Mouse (Mus musculus): ENCODE results near the gene Fbln2. TPM values are rescaled to one million over a fixed set of nuclear protein-coding genes. Genes with fewer than 3 reads are reported as not detected.

The Fbln2 gene
- total and polyA plus RNA-seq, 3 experiments: 0.81 TPM; not detected in 2

GRCm38 (mm10) chr6:91172381-91172780 is 39.9 kb upstream of the Fbln2 start:
- no peaks in the 10 kb centered on the region for H3K36me3 ChIP-seq (replicated peaks in 1 of 2; ENCODE audit: control insufficient read depth in 1 of 2, insufficient read depth in 1 of 2, low read length in 1 of 2)
- peaks cover 65% of the 10 kb centered on the region for H3K27me3 ChIP-seq (replicated peaks)
- in situ Hi-C loops (cut with MboI; ENCODE audit: low pct_ligation_motif_present, low pct_unique_long_range_greater_than_20kb, low sequenced_read_pairs) (loop anchor here (5.0 to 25.0 kb wide), 2 partner anchors 105 to 240 kb away; partner anchors contain the start of gene Wnt7a), dilution Hi-C loops (cut with MboI; ENCODE audit: extremely low pct_ligation_motif_present, extremely low pct_unique_long_range_greater_than_20kb, low sequenced_read_pairs) (no loop called here)
- no peaks in the 10 kb centered on the region for H3K9me3 ChIP-seq (replicated peaks; ENCODE audit: low read length)
- H3K4me3 ChIP-seq (replicated peaks in 1 of 3; ENCODE audit: low read depth in 2 of 3, low read length in 2 of 3, poor library complexity in 1 of 3): no peak overlapping the region
- no peak overlapping the region for H3K4me2 ChIP-seq (ENCODE audit: insufficient read depth, low read depth, poor library complexity, severe bottlenecking)
- no peak overlapping the region for H3K9ac ChIP-seq (ENCODE audit: insufficient read depth, low read depth)
- no peak overlapping the region for H3K27ac ChIP-seq (ENCODE audit: insufficient read depth, low read depth)
- no peak for DNase-seq (ENCODE audit: extremely low read depth)
- no peaks in the 10 kb centered on the region for H3K79me2 ChIP-seq (replicated peaks; ENCODE audit: control insufficient read depth, extremely low read depth, insufficient read depth, poor library complexity, severe bottlenecking)
- H3K4me1 ChIP-seq (ENCODE audit: control insufficient read depth in 1 of 2, insufficient read depth in 2 of 2): peaks cover 3 to 10% of the 10 kb centered on the region in 2 experiments; a peak in 3 of 4 replicates
- TF ChIP-seq CTCF (conservative IDR thresholded peaks at IDR 0.05 in 1 of 2, IDR thresholded peaks at IDR 0.05 in 1 of 2; ENCODE audit: low read depth in 2 of 2, low read length in 2 of 2): no peak
- TF ChIP-seq MAX (IDR thresholded peaks at IDR 0.05; ENCODE audit: low read length): no peak
- TF ChIP-seq CHD2 (IDR thresholded peaks at IDR 0.05; ENCODE audit: low read length): no peak
- no peak for TF ChIP-seq RAD21 (IDR thresholded peaks at IDR 0.05; ENCODE audit: low read depth, low read length)
- TF ChIP-seq ETS1 (conservative IDR thresholded peaks at IDR 0.05; ENCODE audit: low read depth, low read length): no peak

- Histone ChIP-seq H3K9me3 (replicated peaks; ENCODE audit: low read length) (no peaks in the 10 kb centered on the region), H3K9ac (ENCODE audit: insufficient read depth, low read depth) (no peak overlapping the region), H3K36me3 (replicated peaks in 1 of 2; ENCODE audit: control insufficient read depth in 1 of 2, insufficient read depth in 1 of 2, low read length in 1 of 2) (no peaks in the 10 kb centered on the region), H3K27ac (ENCODE audit: insufficient read depth, low read depth) (no peak overlapping the region), H3K79me2 (replicated peaks; ENCODE audit: control insufficient read depth, extremely low read depth, insufficient read depth, poor library complexity, severe bottlenecking) (no peaks in the 10 kb centered on the region), H3K27me3 (replicated peaks) (peaks cover 64% of the 10 kb centered on the region), H3K4me3 (replicated peaks in 1 of 3; ENCODE audit: low read depth in 2 of 3, low read length in 2 of 3, poor library complexity in 1 of 3) (no peak overlapping the region), H3K4me2 (ENCODE audit: insufficient read depth, low read depth, poor library complexity, severe bottlenecking) (no peak overlapping the region), H3K4me1 (ENCODE audit: control insufficient read depth in 1 of 2, insufficient read depth in 2 of 2) (peaks cover 3 to 10% of the 10 kb centered on the region in 2 experiments; a peak in 3 of 4 replicates)
- DNase-seq (ENCODE audit: extremely low read depth): peak; percentile 40
- TF ChIP-seq ZMIZ1 (IDR thresholded peaks at IDR 0.05; ENCODE audit: low read depth, low read length): no peak
- TF ChIP-seq KAT2A (IDR thresholded peaks at IDR 0.05; ENCODE audit: insufficient replicate concordance, low read length): no peak
- peak; percentile 38 for TF ChIP-seq RAD21 (IDR thresholded peaks at IDR 0.05; ENCODE audit: low read depth, low read length)
- TF ChIP-seq USF2 (conservative IDR thresholded peaks at IDR 0.05; ENCODE audit: low read depth, low read length): no peak
- TF ChIP-seq RCOR1 (conservative IDR thresholded peaks at IDR 0.05; ENCODE audit: low read depth, low read length): no peak
- peak in 1 of 2 experiments; percentile 64; a peak in 2 of 4 replicates for TF ChIP-seq CTCF (conservative IDR thresholded peaks at IDR 0.05 in 1 of 2, IDR thresholded peaks at IDR 0.05 in 1 of 2; ENCODE audit: low read depth in 2 of 2, low read length in 2 of 2)
- TF ChIP-seq CHD1 (IDR thresholded peaks at IDR 0.05; ENCODE audit: low read depth, low read length): no peak
- TF ChIP-seq PAX5 (IDR thresholded peaks at IDR 0.05; ENCODE audit: low read length): no peak
- no peak for TF ChIP-seq MYC (IDR thresholded peaks at IDR 0.05; ENCODE audit: low read depth, low read length)
- peak; percentile 31 for TF ChIP-seq SMC3 (IDR thresholded peaks at IDR 0.05; ENCODE audit: low read depth, low read length)
- no peak for TF ChIP-seq E2F4 (IDR thresholded peaks at IDR 0.05; ENCODE audit: insufficient replicate concordance, low read depth, low read length)
- TF ChIP-seq MAX (IDR thresholded peaks at IDR 0.05; ENCODE audit: low read length): no peak
- no peak for TF ChIP-seq IRF4 (IDR thresholded peaks at IDR 0.05; ENCODE audit: low read depth, low read length)
- TF ChIP-seq TBP (conservative IDR thresholded peaks at IDR 0.05; ENCODE audit: low read depth, low read length): no peak
- no peak for TF ChIP-seq ZNF384 (IDR thresholded peaks at IDR 0.05; ENCODE audit: low read depth, low read length)
- dilution Hi-C loops (cut with MboI; ENCODE audit: extremely low pct_ligation_motif_present, extremely low pct_unique_long_range_greater_than_20kb, low sequenced_read_pairs) (no loop called here), in situ Hi-C loops (cut with MboI; ENCODE audit: low pct_ligation_motif_present, low pct_unique_long_range_greater_than_20kb, low sequenced_read_pairs) (loop anchor here (5.0 to 25.0 kb wide), 2 partner anchors 104 to 239 kb away; partner anchors contain the start of gene Wnt7a)
Measured at GRCm38 (mm10) chr6:91173221-91173880, 38.9 kb upstream of the Fbln2 start.

Data from CH12.LX (cell line).